Mouse (Mus musculus): ENCODE data around the gene 2410004B18Rik.
A peak's percentile ranks its signal among the peaks of the same experiment; 100 is the strongest.
"Not testable (repeated sequence)": the region's sequence is repeated elsewhere in the genome, so short reads cannot be mapped to it uniquely, and the experiment has no call there.

2410004B18Rik gene

GRCm38 (mm10) chr3:145937505-145938404 is at the start of gene 2410004B18Rik:
Gene 2410004B18Rik, plus strand, starts transcription at chr3:145938014.
- peak; percentile 93 for DNase-seq (ENCODE audit: low spot score)

DNA sequence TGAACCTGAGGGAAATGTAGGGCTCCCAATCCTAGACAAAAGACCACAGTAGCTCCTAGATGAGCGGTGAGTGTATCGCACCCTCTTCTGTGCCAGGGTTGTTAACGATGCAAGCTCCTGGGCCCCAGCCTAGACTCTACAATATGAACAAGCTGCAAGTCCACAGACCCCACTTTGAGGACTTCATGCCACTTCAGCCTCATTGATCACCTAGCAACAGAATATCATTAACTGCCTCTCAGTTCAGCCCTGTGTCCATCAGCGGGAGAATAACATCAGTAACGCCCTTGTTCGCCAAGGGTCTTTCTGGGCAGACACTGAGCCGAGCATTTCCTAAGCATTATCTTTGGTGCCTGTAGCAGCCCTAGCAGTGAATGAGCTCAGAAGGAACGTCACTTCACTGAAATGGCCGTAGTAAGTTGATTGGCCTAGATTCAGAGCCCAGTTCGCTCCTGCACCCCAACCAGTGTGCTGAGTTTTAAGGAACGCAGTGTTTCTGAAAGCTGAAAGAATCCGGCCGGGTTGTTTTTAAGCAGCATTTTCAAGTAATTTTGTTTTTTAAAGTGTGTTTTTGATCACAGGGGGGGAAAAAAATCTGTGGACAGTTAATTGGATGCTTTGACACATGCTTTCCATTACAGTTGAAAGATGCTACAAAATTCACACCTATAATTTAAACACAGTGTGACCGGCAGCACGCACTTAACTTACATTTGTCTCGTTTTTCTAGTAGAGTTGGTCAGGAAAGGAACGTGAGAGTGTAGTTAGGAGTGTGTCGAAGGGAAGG is 47.3 kb upstream of the 2410004B18Rik start:
- no peak for DNase-seq (ENCODE audit: low spot score)

DNA sequence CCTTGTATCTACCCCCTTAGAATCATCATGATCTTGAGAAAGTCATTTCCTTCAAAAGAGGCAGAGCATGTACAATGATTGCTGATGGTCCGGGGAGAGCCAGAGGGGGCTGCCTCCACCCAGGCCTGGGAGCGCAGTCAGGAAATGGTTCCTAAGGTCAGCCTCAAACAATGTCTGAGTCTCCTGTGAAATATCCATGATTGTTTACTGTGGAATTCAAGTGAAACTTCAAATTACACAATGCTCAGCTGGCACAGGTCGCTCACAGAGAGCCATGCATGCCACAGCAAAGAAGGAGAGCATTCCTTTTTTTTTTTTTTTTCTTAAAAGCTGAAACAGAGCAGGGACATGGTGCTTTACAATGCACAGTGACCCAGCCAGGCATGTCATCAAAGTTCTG is 45.4 kb upstream of the 2410004B18Rik start:
- DNase-seq (ENCODE audit: low spot score) = no peak

DNA sequence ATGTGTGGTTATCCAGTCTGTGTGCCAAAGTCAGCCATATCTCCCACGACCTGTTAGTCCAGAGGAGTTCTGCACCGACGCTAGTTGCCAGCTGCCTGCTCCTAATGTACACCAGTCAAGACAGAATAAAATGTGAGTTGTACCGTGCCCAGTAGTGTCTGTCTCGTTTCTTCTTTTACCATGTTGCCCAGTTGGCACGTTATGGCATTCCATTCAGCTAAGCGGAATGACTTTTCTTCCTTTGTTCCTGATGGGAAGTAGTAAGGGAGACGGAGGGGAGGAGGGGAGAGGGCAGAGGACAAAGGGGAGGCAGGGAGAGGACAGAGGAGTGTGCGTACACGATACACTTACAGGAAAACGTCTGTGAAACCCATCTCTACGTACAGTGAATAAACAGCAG is 43.7 kb upstream of the 2410004B18Rik start:
- no peak for DNase-seq (ENCODE audit: low spot score)

- no peak for DNase-seq (ENCODE audit: low spot score)
These were observed 40.1 kb upstream of the 2410004B18Rik start for GRCm38 (mm10) chr3:145897749-145898148.

DNA sequence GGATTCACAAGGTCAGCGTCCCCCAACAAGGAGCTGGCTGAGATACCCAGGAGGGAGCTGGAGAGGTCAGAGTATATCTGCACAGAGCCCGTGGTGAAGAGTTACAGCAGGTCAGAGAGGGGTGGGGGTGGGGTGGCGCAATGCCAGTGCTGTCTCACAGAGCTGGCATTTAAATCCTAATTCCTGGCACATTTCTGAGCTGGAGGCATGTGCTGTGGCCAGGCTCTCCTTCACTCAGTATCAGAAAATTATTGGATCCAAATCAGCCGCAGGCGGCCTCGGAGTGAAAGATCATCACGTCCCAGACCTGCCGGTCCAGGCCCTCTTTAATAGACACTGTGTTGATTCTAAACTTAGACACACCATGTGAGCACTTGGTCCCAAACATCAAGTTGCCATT is 38.0 kb upstream of the 2410004B18Rik start:
- no peak for DNase-seq (ENCODE audit: low spot score)

DNA sequence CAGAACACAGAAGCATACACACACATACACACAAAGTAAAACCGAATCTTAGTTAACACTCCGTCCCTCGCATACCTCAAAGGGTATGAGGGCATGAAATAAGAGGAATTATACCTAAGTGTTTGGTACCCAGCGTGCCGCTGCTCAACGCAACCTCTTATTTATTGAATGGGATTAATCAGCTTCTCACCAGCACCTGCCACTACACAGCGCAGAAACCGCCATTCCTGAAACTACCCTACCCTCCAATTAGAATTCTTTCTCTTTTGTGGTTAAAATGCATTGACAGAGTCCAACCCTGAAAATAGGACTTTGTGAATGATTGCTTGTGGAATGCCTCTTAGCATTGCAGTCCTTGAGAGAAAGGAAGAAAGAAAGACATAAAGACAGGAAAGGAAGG is 34.3 kb upstream of the 2410004B18Rik start:
- DNase-seq (ENCODE audit: low spot score) = no peak

DNA sequence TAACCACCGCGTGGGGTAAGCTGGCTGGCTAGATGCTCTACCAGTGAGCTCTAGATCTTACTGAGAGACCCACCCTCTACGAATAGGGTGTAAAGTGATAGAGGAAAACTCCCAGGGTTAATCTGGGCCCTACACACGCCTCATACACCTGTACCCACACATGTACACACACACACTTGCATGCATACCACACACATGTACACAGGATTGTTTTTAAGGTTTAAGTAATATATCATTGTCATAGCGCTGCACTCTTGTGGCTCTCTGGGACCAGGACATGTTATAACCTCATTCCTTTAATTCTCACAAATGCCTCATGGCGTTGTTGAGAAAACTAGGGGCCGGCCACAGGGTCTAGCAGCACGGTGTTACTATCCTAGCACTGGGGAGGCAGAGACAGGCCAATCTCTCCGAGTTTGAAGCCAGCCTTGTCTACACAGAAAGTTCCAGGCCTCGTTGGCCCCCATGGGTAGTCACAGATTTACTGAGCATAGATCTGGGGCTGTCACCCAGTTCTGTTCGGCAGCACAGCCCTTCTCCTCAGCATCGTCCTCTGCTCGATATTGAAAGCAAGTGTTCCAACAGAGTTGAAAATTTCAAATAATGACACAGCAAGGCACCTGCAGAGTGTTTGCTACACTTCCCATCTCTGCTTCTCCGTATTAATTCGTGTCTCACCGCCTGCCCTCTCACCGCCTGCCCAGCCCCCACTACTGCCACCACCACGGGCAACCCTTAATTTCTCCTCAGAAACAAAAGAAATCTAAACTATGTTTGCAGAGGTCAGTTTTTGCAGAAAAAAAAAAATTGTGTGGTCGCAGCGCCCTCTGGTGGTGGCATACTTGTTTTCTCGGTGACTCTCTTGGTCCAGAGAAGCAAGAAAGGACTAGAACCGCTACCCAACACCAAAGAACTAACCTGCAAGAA is 32.7 kb upstream of the 2410004B18Rik start:
- peak; percentile 76 for DNase-seq (ENCODE audit: low spot score)

DNA sequence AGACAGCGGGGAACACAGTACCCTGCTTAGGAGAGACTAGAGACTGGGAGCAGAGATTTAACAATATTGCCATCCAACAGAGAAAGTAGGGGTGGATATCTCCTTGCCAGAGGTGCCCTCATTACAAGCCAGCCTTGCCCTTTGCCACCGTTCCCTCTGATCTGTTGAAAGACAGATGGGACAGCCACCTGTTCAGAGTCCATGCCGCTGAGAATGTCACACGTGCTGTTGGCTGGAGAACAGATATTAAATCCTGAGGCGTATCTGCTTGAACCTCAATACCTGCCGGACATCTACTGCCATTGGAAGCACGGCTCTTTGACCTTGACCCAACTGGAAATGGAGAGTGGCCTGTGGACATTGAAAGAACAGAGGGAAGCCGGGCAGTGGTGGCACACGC is 31.2 kb upstream of the 2410004B18Rik start:
- no peak for DNase-seq (ENCODE audit: low spot score)

GRCm38 (mm10) chr3:145912512-145912911 is 25.3 kb upstream of the 2410004B18Rik start:
- no peak for DNase-seq (ENCODE audit: low spot score)

GRCm38 (mm10) chr3:145913263-145913662 is 24.6 kb upstream of the 2410004B18Rik start:
- DNase-seq (ENCODE audit: low spot score) = no peak

DNA sequence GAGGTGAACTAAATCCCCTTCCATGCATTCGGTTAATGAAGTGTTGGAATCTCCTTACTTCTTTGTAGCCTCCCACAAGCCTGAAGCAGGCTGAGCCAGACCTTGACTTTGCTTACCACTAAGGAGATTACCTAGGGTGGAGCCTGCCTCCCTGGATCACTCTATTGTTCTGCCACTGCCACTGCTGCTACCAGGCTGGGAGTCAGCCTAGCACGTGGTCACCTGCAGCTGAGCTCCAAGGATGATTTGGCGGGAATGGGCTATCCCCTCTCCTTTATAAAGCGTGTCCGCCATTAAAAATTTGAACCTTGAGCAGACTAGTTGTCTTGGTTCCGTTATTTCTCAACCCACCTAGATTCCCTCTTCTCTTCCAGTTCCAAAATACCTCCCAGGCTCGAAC is 23.9 kb upstream of the 2410004B18Rik start:
- DNase-seq (ENCODE audit: low spot score) = not testable (repeated sequence)

- no peak for DNase-seq (ENCODE audit: low spot score)
These were observed 21.4 kb upstream of the 2410004B18Rik start for GRCm38 (mm10) chr3:145916374-145916773.

DNA sequence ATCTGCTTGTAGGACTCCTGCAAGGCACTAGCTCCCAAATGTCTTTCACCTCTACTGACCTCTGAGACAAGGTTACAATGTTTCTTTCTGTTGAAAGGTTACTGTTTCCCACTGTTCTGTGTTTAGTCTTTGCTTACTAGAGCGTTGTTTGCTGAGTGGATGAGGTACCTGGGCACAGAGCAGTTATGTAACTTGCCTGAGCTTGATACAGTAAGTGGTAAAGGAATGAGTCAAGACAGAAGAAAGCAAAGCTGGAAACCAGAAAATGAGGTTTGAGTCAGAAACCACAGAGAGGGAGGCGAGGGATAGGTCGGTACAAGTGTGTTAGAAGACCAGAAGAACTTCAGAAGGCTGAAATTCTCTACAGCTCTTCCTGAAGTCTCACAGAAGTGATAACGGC is 21.0 kb upstream of the 2410004B18Rik start:
- no peak for DNase-seq (ENCODE audit: low spot score)

DNA sequence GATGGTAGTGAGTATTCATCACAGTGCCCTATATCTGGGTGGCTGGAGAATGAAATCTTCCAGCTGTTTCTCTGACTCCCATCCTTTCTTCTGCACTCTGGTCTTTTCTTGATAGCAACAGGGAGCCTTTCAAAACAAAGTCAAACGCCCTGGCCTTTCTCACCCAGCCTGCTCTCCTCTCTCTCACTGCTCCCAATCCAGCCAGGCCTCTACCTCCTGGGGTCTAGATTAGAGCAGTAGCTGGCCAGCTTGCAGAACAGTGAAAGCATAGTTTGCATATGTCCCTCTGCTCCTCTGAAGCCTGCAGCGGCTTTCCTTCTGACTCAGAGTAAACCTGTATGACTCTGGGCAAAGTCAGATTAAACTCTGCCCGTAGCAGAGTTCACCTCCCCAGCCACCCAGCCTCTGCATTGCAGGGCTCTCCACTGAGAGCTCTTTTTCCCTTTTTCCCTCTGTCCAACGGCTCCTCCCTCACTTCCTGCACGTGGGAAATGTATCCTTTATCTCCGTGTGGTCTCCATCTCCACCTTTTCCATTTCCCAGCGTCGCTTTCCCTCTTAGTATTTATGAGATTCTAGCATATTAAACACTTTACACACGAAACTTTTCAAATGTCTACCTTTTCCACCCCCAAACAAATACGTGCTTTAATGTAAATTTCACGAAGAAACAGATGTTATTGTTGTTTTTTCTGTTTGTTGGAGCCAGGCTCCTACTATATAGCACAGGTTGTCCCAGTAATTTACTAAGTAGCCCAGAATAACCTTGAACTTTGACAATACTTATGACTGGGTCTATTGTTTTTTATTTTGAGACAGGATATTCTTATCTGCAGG is 15.6 kb upstream of the 2410004B18Rik start, which contains the start of gene Bcl10:
TSS of gene Bcl10 (plus strand) at position 786 of the 836 bp plus-strand sequence.
- no peak for DNase-seq (ENCODE audit: low spot score)

GRCm38 (mm10) chr3:145922971-145923370 is 14.8 kb upstream of the 2410004B18Rik start:
- no peak for DNase-seq (ENCODE audit: low spot score)

DNA sequence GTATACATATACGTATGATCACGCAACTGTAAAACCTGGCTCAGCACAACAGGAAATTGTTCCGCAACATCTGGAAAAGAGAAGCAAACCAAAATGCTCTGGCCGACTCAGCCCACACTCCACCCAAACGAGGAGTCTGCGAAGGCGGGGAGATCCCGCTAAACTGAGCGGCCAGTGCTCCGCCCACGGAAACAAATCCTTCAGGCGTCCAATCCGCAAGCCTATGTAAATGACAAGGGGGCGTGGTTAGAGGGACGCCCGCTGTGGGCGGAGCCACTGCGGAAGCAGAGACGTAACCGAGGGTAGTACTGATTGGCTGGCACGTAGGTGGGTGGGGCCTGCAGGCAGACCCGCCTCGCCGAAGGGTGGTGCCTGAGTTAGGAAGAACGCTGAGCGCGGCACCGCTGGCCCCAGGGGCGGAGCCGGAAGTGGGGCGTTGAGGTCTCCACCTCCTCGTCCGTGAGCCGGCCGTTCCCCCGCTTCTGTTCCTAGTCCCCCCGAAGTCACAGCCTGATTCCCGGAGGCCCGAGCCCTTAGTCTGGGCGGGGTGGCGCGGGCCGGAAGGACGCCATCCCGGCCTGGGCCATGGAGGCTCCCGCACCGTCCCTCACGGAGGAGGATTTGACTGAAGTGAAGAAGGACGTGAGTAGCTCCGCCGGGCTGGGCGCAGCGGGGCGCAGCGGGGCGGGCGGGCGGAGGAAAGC is 13.8 kb upstream of the 2410004B18Rik start:
- peak; percentile 97 for DNase-seq (ENCODE audit: low spot score)

- peak; percentile 22 for DNase-seq (ENCODE audit: low spot score)
These were observed 13.0 kb upstream of the 2410004B18Rik start for GRCm38 (mm10) chr3:145924649-145925337.

DNA sequence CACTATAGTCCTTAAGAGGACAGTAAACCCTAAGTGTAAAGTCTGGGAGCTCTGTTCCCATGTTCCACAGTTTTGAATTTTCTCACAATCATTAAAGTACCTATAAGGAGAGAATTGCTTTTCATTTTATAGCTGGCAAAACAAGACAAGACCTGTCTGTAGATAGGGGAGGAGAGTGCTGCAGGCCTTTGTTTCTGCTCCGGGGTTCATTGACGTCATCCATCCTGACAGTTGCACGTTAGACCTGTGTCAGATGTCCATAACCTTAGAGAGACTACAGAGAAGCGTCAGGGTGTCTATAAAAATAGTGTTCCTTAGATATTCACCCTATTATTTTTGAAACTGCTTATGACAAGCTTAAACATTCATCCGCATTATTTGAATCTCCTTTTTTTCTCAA is 12.3 kb upstream of the 2410004B18Rik start:
- no peak for DNase-seq (ENCODE audit: low spot score)

All from ovary, postnatal 14 days (tissue).